Mouse (Mus musculus) heart, embryonic 12.5 days (tissue): ENCODE measurements around the gene Calm5. TPM values are rescaled to one million over a fixed set of nuclear protein-coding genes. Genes with fewer than 3 reads are reported as not detected.
"Not testable (repeated sequence)": the region's sequence is repeated elsewhere in the genome, so short reads cannot be mapped to it uniquely, and the experiment has no call there.

ENCODE experiments used
- ATAC-seq: fragments of 200-750 bp; cut with Nextera tagmentation; 2 replicates; pipeline ENCODE4 v1.8.0; 2017; ENCODE audit warnings: moderate TSS enrichment, moderate library complexity; ENCODE audit not compliant: insufficient number of reproducible peaks, low FRiP score
- H3K27ac ChIP-seq: fragments of 300-500 bp; sonication (generic); 2 replicates; pipeline ENCODE4 v1.5.1; 2016; ENCODE audit warnings: mild to moderate bottlenecking, moderate library complexity; ENCODE audit not compliant: poor library complexity, severe bottlenecking
- H3K27me3 ChIP-seq: fragments of 300-500 bp; sonication (generic); replicated peaks from 2 replicates; pipeline ENCODE4 v1.6.1; 2016; ENCODE audit warnings: mild to moderate bottlenecking, moderate library complexity
- H3K36me3 ChIP-seq: fragments of 300-500 bp; sonication (generic); 2 replicates; pipeline ENCODE4 v1.6.1; 2016; ENCODE audit warnings: mild to moderate bottlenecking, moderate library complexity
- H3K4me1 ChIP-seq: fragments of 300-500 bp; sonication (generic); replicated peaks from 2 replicates; pipeline ENCODE4 v1.6.1; 2016; ENCODE audit warnings: mild to moderate bottlenecking
- H3K4me2 ChIP-seq: fragments of 300-500 bp; sonication (generic); 2 replicates; pipeline ENCODE4 v1.6.1; 2016; ENCODE audit warnings: mild to moderate bottlenecking, moderate library complexity
- H3K4me3 ChIP-seq: fragments of 300-500 bp; sonication (generic); 2 replicates; pipeline ENCODE4 v1.5.1; 2016; ENCODE audit warnings: mild to moderate bottlenecking
- H3K9ac ChIP-seq: fragments of 300-500 bp; sonication (generic); 2 replicates; pipeline ENCODE4 v1.6.1; 2016; ENCODE audit warnings: mild to moderate bottlenecking, moderate library complexity
- H3K9me3 ChIP-seq: fragments of 300-500 bp; sonication (generic); replicated peaks from 2 replicates; pipeline ENCODE4 v1.6.1; 2016; ENCODE audit warnings: mild to moderate bottlenecking, moderate library complexity
- WGBS: fragments of 180-500 bp; shearing (Covaris S2); methylation state at CpG from one replicate; pipeline ENCODE4 v1.1.7; 2016; 5-methylcytosine and 5-hydroxymethylcytosine counted together
- polyA plus RNA-seq: library from polyadenylated mRNA; unstranded; fragments of >200 nt; fragmentation: Nextera tagmentation; extraction: Ambion mirVana; gene quantifications from 2 replicates; pipeline ENCODE4 v1.2.1, GENCODE M21; 2016

Gene Calm5
- polyA plus RNA-seq, 1 experiment from 2014 or later, result not detected

DNA sequence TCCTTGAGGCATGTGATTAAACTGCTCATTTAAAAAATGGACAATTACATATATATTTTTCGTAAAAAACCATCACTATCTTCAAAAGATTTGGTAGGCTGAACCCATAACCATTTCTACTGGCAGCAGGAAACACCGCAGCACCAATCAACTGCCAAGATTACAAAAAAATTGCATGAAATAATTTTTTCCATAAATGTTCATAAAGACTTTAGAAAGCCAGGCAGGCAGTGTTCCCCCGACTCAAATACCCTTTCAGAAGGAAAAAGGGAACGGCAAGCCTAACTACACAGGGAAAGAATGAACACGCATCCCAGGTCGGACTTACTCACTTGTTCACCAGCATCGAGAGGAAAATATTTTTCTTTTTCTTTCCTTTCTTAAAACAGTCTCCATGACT is 38.6 kb downstream of the Calm5 start:
- H3K4me2 ChIP-seq, result peak overlapping the region; percentile 67
- no peaks in the 10 kb centered on the region for H3K9me3 ChIP-seq
- peaks cover 11% of the 10 kb centered on the region for H3K4me1 ChIP-seq
- no peak overlapping the region for H3K27ac ChIP-seq
- peak overlapping the region; percentile 76 for H3K4me3 ChIP-seq
- 13% methylated on average over 7 of the region's 7 CpGs for WGBS
- no peaks in the 10 kb centered on the region for H3K27me3 ChIP-seq
- no peak for ATAC-seq
- peak overlapping the region; percentile 65 for H3K9ac ChIP-seq
- peaks cover 12% of the 10 kb centered on the region for H3K36me3 ChIP-seq

DNA sequence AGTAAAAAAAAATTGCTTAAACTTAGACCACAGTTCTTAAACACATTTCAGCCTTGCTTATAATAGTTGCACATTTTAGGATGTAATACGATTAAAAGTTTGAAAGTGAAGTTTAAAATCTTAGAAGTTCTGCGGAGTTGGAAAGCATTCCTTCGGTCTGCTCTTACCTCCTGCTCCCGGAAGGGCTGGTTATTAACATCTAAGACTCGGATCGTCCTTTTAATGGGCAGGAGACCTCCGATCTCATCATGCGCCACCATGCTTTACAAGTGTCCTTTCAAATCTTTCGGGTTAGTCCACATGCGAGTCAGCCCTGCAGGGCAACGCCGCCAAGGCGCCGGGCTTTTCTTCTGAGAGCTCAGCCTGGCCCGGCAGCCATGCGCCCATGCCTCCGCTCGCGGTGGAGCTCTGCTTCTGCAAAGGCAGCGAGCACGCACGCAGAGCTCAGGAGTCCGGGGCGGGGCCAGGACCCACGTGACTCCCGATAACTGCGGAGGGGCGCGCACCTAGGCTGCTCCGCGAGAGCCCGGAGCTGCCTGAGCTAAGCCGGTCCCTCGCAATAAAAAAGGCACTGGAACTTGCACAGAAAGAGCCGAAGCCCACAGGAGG is 39.3 kb downstream of the Calm5 start:
- peak overlapping the region; percentile 76 for H3K4me3 ChIP-seq
- no peaks in the 10 kb centered on the region for H3K9me3 ChIP-seq
- peaks cover 6% of the 10 kb centered on the region for H3K36me3 ChIP-seq
- peaks cover 11% of the 10 kb centered on the region for H3K4me1 ChIP-seq
- peak overlapping the region; percentile 63 for H3K4me2 ChIP-seq
- under 1% methylated on average over 35 of the region's 35 CpGs for WGBS
- H3K9ac ChIP-seq, result peak overlapping the region; percentile 86
- H3K27me3 ChIP-seq, result no peaks in the 10 kb centered on the region
- peak; percentile 99 for ATAC-seq
- peak overlapping the region; percentile 82 for H3K27ac ChIP-seq

DNA sequence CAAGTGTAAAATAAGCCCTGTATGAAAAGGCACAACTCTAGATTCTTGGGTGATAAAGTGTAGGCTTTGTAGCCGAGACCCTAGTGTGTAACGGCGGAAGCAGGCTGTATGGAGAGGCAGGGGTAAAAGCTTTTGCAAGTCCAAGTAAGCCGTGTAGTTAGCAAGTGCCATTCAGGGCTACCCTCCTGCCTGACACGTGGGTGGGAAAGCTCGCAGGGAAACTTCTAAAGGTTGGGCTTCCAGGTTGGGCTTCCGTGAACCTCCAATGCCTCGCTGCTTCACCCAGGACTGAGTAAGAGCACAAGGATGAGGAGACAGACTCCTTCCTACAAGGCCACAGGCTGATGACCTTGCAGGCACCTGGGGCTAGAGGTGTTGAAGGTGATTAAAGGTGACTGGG is 40.6 kb downstream of the Calm5 start:
- no peak for ATAC-seq
- H3K9me3 ChIP-seq, result no peaks in the 10 kb centered on the region
- peaks cover 11% of the 10 kb centered on the region for H3K4me1 ChIP-seq
- H3K27me3 ChIP-seq, result no peaks in the 10 kb centered on the region
- H3K4me2 ChIP-seq, result no peak overlapping the region
- no peak overlapping the region for H3K9ac ChIP-seq
- H3K27ac ChIP-seq, result no peak overlapping the region
- WGBS, result 72% methylated on average over 8 of the region's 8 CpGs
- peaks cover 9% of the 10 kb centered on the region for H3K36me3 ChIP-seq
- no peak overlapping the region for H3K4me3 ChIP-seq

GRCm38 (mm10) chr13:3895397-3895980 is 41.5 kb downstream of the Calm5 start:
- 72% methylated on average over 8 of the region's 8 CpGs for WGBS
- peaks cover 6% of the 10 kb centered on the region for H3K4me1 ChIP-seq
- peaks cover 14% of the 10 kb centered on the region for H3K36me3 ChIP-seq
- no peak overlapping the region for H3K4me3 ChIP-seq
- H3K9me3 ChIP-seq, result no peaks in the 10 kb centered on the region
- no peak overlapping the region for H3K4me2 ChIP-seq
- no peak overlapping the region for H3K9ac ChIP-seq
- H3K27me3 ChIP-seq, result no peaks in the 10 kb centered on the region
- no peak overlapping the region for H3K27ac ChIP-seq
- no peak for ATAC-seq

DNA sequence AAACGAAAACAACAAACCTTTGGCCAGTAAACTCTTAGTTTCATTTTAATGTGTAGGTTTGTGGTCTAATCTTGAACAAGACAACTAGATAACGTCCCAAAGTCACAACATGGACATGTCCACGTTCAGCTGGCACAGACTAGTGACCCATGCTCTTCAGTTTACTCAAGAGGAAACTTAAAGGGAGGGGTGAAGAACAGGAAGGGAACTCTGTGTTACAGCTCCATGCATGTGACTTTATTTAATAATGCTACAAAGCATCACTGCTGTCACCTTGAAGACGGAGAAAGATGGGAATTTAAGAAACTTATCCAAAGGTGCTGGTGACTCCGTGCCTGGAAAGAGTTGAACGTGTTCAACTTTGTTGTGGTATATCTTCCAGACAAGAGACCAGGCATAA is 42.1 kb downstream of the Calm5 start:
- Histone ChIP-seq H3K4me1 (peaks cover 6% of the 10 kb centered on the region), H3K9ac (no peak overlapping the region), H3K4me2 (no peak overlapping the region), H3K36me3 (peaks cover 17% of the 10 kb centered on the region), H3K27me3 (no peaks in the 10 kb centered on the region), H3K9me3 (no peaks in the 10 kb centered on the region), H3K4me3 (no peak overlapping the region), H3K27ac (no peak overlapping the region)
- ATAC-seq, result no peak
- 79% methylated on average over 6 of the region's 6 CpGs for WGBS

DNA sequence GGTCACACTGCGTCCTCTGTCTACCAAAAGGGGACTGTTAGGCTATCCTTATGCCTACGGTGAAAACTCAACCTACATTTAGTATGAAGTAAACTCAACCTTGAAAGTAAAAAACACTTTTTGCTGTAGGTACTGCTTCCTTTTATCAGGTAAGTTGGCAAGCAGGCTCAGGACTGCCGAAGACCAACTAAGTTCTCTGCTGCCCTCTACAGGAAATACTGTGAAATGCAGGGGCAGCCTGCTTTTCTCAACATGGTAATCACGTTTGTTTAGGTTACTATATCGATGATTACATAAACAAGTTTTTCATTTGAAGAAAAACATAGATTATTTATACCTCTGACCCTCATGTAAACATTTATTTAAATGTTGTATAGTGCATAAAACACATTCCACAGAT is 42.9 kb downstream of the Calm5 start:
- H3K27me3 ChIP-seq, result no peaks in the 10 kb centered on the region
- H3K9ac ChIP-seq, result no peak overlapping the region
- H3K36me3 ChIP-seq, result peaks cover 17% of the 10 kb centered on the region
- no peak overlapping the region for H3K27ac ChIP-seq
- no peak overlapping the region for H3K4me2 ChIP-seq
- no peaks in the 10 kb centered on the region for H3K9me3 ChIP-seq
- no peak for ATAC-seq
- WGBS, result 35% methylated on average over 5 of the region's 5 CpGs
- no peaks in the 10 kb centered on the region; the same call in none of the 2 replicates for H3K4me1 ChIP-seq
- H3K4me3 ChIP-seq, result no peak overlapping the region

DNA sequence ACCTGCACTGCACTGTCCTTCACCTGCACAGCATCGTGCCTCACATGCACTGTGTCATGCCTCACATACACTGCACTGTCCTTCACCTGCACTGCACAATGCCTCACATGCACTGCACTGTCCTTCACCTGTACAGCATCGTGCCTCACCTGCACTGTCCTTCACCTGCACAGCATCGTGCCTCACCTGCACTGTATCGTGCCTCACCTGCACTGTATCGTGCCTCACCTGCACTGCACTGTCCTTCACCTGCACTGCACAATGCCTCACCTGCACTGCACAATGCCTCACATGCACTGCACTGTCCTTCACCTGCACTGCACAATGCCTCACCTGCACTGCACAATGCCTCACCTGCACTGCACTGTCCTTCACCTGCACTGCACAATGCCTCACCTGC is 44.2 kb downstream of the Calm5 start:
- 90% methylated on average over 5 of the region's 5 CpGs for WGBS
- H3K9me3 ChIP-seq, H3K4me1 ChIP-seq, H3K27ac ChIP-seq, ATAC-seq, H3K4me2 ChIP-seq, H3K27me3 ChIP-seq, H3K9ac ChIP-seq, H3K4me3 ChIP-seq: not testable (repeated sequence)
- H3K36me3 ChIP-seq, result peaks cover 17% of the 10 kb centered on the region

DNA sequence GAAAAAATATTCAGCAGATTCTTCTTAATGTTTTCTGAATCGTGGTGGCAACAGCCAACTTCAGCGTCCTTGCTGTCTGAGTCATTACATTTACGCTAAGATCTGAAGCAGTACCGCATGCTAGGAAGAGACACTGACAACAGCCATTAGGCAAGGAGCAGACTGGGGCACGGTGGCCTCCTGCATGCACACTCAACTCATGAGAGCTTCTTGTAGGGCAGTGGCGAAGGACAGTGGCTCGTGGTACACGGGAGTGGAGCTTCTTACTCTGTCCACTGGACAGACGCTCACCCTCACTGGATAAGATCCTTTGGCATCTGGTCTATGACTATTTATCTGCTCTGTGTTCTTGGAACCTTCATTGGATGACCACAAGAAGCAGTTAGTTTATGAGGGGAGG is 45.3 kb downstream of the Calm5 start:
- WGBS, result 87% methylated on average over 9 of the region's 9 CpGs

More for the DNA sequence above, 45.3 kb downstream of the Calm5 start:
- H3K4me2 ChIP-seq, result no peak overlapping the region
- H3K4me3 ChIP-seq, result no peak overlapping the region
- H3K36me3 ChIP-seq, result peaks cover 20% of the 10 kb centered on the region
- H3K4me1 ChIP-seq, result no peaks in the 10 kb centered on the region
- no peak for ATAC-seq
- H3K9ac ChIP-seq, result no peak overlapping the region
- H3K27ac ChIP-seq, result no peak overlapping the region
- no peaks in the 10 kb centered on the region for H3K27me3 ChIP-seq
- no peaks in the 10 kb centered on the region for H3K9me3 ChIP-seq

Other genes with a start within 250 kb of the Calm5 start
- 15.3 and 16.2 TPM in 2 replicates for gene Fam208b, start 243.1 kb upstream of the Calm5 start, polyA plus RNA-seq
- 4.6 and 4.8 TPM in 2 replicates for gene Asb13, start 220.1 kb upstream of the Calm5 start, polyA plus RNA-seq
- not detected in 2 replicates for gene Calml3, start 49.9 kb upstream of the Calm5 start, polyA plus RNA-seq
- not detected in 2 replicates for gene Calm4, start 16.4 kb upstream of the Calm5 start, polyA plus RNA-seq
- gene Net1, start 64.0 kb downstream of the Calm5 start, polyA plus RNA-seq, result 63.6 and 63.7 TPM in 2 replicates
- gene Tubal3, start 64.1 kb downstream of the Calm5 start, polyA plus RNA-seq, result not detected in 2 replicates
- gene Ucn3, start 91.2 kb downstream of the Calm5 start, polyA plus RNA-seq, result not detected in 2 replicates
- 1.9 and 2.4 TPM in 2 replicates for gene Akr1c14, start 194.8 kb downstream of the Calm5 start, polyA plus RNA-seq